Mouse (Mus musculus) macrophage (primary cell): Measurements from ENCODE around the gene Hunk. TPM values are rescaled to one million over a fixed set of nuclear protein-coding genes. Genes with fewer than 3 reads are reported as not detected.

Experiments used
- H3K27ac ChIP-seq: fragments of 350-480 bp; formaldehyde crosslinking; 2 replicates; pipeline ENCODE4 v1.9.0; 2021
- H3K36me3 ChIP-seq: fragments of 350-480 bp; formaldehyde crosslinking; 2 replicates; pipeline ENCODE4 v1.9.0; 2021; ENCODE audit errors: inconsistent target
- H3K4me3 ChIP-seq: fragments of 350-480 bp; formaldehyde crosslinking; 2 replicates; pipeline ENCODE4 v1.9.0; 2021; ENCODE audit errors: inconsistent target
- H3K79me2 ChIP-seq: fragments of 350-480 bp; formaldehyde crosslinking; 2 replicates; pipeline ENCODE4 v1.9.0; 2021; ENCODE audit errors: inconsistent target
- WGBS: methylation state at CpG from one replicate; pipeline ENCODE4 v1.1.7; 2026; ENCODE audit warnings: inconsistent platforms; ENCODE audit not compliant: missing documents; 5-methylcytosine and 5-hydroxymethylcytosine counted together
- polyA plus RNA-seq: library from polyadenylated mRNA; stranded (reverse); fragments of 250-400 nt; gene quantifications from 3 replicates; pipeline ENCODE4 v1.2.4, GENCODE M21; 2018; ENCODE audit warnings: inconsistent platforms
- total RNA-seq, 78 experiments: library from RNA; depleted of rRNA; stranded (reverse); fragments of 250-400 nt; gene quantifications; 1 replicate in 9 of 78; 2 replicates in 24 of 78; 3 replicates in 43 of 78; 4 replicates in 2 of 78; pipeline ENCODE4 v1.2.4; 2018; ENCODE audit warnings: inconsistent platforms in 56 of 78

The Hunk gene
- under 1 TPM in 4 of 26 experiments, not detected in 22; 0.13 to 0.47 (median 0.27) TPM for total RNA-seq (2018; cell fraction: chromatin; rRNA removed)
- total RNA-seq (2018; cell fraction: cytosol; rRNA removed): under 1 TPM in 4 of 26 experiments, not detected in 22; 0.04 to 0.05 (median 0.05) TPM
- under 1 TPM in 2 of 26 experiments, not detected in 24; 0.12 to 0.24 TPM for total RNA-seq (2018; cell fraction: nucleus; rRNA removed)
- not detected in 3 replicates for polyA plus RNA-seq

DNA sequence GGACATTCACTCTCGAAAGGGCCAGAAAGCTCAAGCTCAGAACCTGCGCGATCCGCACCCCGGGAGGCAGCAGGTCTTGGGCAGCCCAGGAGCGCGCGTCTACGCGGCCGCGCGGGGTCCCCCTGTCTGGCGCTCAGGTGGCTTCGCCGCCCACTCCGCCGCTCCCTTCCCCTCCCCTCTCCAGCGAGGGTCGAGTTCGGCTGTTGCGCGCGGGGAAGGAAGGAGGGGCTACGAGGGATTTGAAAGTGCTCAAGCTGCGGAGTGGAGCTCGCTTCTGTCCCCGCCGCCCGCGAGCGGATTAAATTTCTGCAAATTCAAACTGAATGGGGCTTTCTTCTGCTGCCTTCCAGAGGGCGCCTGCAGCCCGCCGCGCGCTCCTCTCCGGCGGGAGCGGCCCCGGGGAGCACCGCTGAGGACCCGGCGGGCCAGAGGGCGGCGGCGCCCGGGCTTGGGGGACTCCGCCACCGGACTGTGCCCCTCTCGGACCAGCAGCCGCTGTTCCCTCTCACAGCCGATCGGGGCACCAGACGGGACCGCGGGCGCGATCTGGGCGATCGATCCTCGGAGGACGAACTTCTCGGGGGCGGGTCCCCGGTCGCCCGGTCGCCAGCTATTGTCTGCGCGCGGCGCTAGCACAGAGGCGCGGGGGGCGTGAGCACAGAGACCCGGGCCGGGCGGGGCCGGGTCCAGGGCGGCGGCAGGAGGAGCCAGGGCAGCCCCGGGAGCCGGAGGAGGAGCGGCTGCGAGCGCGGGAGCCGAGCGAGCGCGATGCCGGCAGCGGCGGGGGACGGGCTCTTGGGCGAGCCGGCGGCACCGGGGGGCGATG is at the start of gene Hunk:
Gene Hunk, plus strand, starts transcription at position 326 of the 826 bp plus-strand sequence.
- H3K27ac ChIP-seq: no peak within 1 kb of the TSS
- WGBS: 1% methylated on average over 71 of the region's 101 CpGs

DNA sequence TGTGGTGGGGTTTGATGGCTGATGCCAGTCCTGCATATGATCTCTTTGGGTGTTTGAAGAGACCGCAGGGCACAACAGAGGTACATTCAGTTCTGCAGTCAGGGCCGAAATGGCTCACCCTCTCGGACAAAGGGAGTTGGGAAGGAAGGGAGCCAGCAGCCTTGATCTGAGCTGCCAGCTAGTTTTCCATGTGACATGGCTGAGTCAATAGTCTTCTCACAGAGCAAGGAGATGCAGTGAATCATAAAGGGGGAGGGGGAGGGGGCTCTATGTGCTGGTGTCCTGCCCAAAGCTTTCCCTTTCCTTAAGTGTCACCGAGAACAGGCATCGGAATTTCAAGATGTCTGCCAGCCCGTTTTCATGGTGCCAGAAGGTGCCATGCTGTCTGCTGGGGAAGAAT is 46.8 kb upstream of the Hunk start:
- WGBS: 84% methylated on average over 6 of the region's 6 CpGs
- H3K79me2 ChIP-seq: no peaks in the 10 kb centered on the region
- no peak overlapping the region for H3K4me3 ChIP-seq
- H3K36me3 ChIP-seq: no peaks in the 10 kb centered on the region
- H3K27ac ChIP-seq: no peak overlapping the region

More for the DNA sequence above, at the start of gene Hunk:
- H3K36me3 ChIP-seq: no peaks in the 10 kb centered on the region
- no peak within 1 kb of the TSS for H3K4me3 ChIP-seq
- no peaks in the 10 kb centered on the region for H3K79me2 ChIP-seq

DNA sequence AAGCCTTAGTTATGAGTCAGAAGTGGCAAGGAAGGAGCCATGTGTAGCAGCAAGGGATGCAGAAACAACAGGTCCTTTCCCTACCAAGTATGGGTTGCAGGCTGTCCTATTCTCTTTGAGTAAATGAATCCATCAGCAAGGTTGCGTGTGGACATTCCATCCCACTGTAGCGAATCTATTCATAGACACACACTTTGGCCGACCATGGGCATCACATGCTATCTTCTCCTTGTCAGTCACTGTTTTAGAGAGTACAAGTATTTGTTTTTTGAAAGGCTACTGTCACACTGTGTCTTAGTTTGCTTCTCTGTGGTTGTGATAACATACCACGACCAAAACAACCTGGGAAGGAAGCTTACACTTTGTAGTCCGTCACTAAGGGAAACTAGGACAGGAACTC is 44.7 kb upstream of the Hunk start:
- H3K4me3 ChIP-seq: no peak overlapping the region
- H3K36me3 ChIP-seq: no peaks in the 10 kb centered on the region
- 83% methylated on average over 5 of the region's 5 CpGs for WGBS
- H3K27ac ChIP-seq: no peak overlapping the region
- no peaks in the 10 kb centered on the region for H3K79me2 ChIP-seq

DNA sequence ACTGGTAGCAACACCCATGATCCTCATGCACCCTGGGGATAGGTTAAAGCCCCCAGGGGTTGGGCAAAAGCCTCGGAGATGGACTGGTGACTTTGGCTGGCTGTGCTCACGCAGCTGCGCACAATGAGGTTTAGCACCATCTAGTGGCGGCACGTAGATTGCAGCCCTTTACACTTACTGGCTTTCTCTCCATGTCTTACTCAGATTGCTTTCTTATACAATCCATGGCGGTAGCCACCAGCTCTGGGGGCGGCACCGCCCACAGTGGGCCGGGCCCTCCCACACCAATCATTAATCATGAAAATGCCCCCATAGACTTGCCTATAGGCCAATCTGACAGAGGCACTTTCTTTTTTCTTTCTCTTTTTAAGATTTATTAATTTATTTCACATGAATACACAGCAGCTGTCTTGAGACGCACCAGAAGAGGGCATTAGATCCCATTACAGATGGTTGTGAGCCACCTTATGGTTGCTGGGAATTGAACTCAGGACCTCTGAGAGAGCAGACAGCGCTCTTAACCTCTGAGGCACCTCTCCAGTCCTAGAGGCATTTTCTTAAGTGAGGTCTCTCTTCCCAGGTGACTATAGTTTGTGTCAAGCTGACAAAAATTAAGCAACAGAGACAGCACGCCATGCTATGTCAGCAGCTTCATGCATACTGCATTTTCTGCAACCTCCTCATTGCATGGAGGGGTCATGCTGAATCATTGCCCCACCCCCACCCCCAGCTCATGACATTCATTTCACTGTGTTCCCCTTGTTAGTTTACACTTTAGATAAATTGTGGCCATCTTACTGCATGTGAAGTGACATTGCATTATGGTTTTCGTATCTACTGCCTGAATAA is 35.9 kb upstream of the Hunk start:
- Histone ChIP-seq H3K79me2 (no peaks in the 10 kb centered on the region), H3K27ac (no peak overlapping the region), H3K4me3 (no peak overlapping the region), H3K36me3 (no peaks in the 10 kb centered on the region)
- WGBS: 34% methylated on average over 10 of the region's 13 CpGs

DNA sequence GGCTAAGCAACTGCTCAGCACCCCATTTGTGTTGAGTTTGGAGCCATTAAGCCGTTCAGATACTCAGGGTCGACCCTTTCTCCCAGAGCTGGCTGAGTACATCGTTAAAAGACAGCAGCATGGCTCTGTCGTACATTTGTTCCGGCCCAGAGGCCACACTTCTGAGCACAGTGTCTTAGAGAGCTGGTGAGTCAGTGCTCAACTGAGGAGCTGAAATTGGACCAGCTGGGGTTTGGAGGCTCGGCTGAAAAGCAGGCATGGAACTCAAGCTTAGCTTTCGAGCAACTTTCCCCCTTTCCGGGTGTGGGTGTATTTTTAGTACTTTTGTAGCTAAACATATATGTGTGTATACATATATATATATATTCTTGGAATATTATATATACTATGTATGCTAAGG is 34.1 kb upstream of the Hunk start:
- no peaks in the 10 kb centered on the region for H3K79me2 ChIP-seq
- no peak overlapping the region for H3K4me3 ChIP-seq
- H3K36me3 ChIP-seq: no peaks in the 10 kb centered on the region
- H3K27ac ChIP-seq: no peak overlapping the region
- 81% methylated on average over 8 of the region's 8 CpGs for WGBS

DNA sequence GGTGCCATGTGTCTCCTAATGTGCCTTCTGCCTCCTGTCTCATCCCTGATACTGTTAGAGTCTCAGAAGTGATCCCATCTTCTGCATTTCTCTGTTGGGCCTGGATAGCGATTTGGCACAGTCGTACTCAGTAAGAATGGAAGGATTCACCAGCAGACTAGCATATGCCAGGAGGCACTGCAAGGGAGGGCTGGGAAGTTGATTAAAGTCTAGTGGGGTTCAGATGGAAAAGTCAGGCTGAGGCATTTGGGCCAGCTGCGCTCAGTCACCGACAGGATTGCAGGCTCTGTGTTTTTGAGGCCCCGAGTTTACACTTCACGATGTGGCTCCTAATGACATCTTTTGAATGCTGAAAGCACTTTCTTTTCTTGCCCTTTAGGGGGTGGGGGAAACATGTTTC is 33.1 kb upstream of the Hunk start:
- Histone ChIP-seq H3K79me2 (no peaks in the 10 kb centered on the region), H3K36me3 (no peaks in the 10 kb centered on the region)
- WGBS: 84% methylated on average over 6 of the region's 6 CpGs

DNA sequence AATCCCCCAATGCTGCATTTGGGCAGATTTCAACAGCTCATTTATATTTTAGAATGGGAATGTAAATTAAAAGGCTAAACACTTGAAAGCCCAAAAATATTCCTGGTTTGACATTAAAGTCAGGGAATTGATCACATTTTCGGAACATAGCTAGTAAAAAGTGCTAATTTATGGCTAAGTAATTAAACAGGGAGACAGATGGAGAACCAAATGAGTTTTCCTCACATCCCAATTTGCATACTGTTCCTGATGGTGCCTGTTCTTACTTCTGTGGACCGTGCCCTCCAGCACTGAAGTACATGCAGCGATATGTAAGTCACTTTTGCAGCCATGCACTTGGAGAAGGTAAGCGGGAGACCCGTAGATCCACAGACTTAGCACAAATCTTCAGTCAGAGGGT is 32.7 kb upstream of the Hunk start:
- 90% methylated on average over 5 of the region's 5 CpGs for WGBS
- Histone ChIP-seq H3K79me2 (no peaks in the 10 kb centered on the region), H3K27ac (no peak overlapping the region), H3K36me3 (no peaks in the 10 kb centered on the region), H3K4me3 (no peak overlapping the region)

More for the DNA sequence above, 33.1 kb upstream of the Hunk start:
- Histone ChIP-seq H3K4me3 (no peak overlapping the region), H3K27ac (no peak overlapping the region)

DNA sequence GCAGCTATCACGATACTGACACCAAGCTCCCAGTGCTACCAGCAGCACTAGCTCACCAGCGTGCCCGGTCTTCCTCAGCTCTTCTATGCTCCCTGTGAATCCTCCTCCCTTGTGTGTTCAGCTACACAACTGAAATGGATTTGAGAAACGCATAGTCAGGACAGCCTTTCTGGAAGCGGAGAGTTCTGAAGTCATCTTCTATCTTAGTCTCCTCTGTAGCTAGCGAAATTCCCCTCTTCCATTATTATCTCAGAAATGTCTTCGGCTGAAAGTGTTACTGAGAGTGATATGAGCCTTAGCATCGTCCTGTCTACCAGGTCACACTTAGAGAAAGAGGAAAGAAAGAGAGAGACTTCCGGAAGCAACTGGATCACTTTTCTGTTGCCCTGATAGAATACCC is 26.5 kb upstream of the Hunk start:
- Histone ChIP-seq H3K36me3 (no peaks in the 10 kb centered on the region), H3K79me2 (no peaks in the 10 kb centered on the region), H3K27ac (no peak overlapping the region), H3K4me3 (no peak overlapping the region)
- 78% methylated on average over 9 of the region's 9 CpGs for WGBS

DNA sequence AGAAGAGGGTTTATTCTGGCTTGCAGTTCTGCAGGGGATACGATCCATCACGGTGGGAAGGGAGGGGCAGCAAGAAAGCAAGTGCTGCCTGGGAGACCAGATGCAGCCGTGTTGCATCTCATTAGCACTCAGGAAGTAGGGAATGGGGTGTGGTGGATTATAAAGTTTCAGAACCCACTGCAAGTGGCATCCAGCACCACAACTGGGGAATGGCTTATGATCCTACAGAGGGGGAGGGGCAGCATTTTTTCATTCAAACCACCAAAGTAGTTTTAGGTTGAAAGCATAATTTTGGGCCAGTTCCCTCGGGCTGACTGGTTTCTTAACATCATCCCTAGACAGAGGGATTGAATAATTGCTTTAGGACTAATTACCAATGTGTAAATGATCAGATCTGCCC is 26.1 kb upstream of the Hunk start:
- Histone ChIP-seq H3K79me2 (no peaks in the 10 kb centered on the region), H3K27ac (no peak overlapping the region), H3K36me3 (no peaks in the 10 kb centered on the region), H3K4me3 (no peak overlapping the region)
- WGBS: 31% methylated on average over 4 of the region's 4 CpGs

DNA sequence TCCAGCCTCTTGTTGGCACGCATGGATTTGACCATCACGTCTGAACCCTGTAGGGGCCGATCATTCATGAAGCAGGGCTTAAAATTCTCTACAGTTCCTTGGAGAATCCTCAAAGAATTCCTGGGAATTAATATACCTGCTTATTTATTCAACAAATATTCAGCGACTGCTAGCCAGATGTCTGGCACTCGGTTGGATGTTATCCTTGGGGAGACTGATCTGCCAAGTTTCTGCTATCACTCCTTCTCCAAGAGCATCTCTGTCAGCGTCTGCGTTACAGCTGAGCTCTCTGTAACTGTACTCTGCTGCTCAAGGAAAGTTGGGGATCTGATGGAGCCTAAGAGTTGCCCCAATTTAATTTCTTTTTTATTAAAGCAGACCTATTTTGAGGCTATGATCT is 25.5 kb upstream of the Hunk start:
- H3K27ac ChIP-seq: no peak overlapping the region
- H3K4me3 ChIP-seq: no peak overlapping the region
- 80% methylated on average over 7 of the region's 7 CpGs for WGBS
- H3K36me3 ChIP-seq: no peaks in the 10 kb centered on the region
- H3K79me2 ChIP-seq: no peaks in the 10 kb centered on the region

DNA sequence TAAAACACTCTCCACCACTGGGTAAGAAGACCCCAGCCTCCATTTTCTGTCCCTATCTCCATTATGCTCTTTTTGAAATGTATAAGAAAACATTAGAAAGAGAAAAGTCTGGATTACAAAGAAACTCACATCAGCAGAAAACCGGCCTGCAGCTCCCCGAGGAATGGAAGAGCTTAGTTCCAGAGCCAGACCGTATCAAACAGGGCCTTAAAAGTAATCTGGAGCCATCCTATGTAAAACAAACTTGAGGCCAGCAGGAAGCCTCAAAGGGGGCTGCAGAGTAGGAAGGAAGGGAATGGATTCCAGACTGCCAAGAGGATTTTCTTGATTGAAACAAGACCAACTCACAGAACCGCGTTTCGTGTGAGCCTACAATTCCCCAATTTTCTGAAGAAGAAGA is 22.9 kb upstream of the Hunk start:
- WGBS: 86% methylated on average over 6 of the region's 6 CpGs
- H3K4me3 ChIP-seq: no peak overlapping the region
- H3K36me3 ChIP-seq: no peaks in the 10 kb centered on the region
- no peak overlapping the region for H3K27ac ChIP-seq
- no peaks in the 10 kb centered on the region for H3K79me2 ChIP-seq

DNA sequence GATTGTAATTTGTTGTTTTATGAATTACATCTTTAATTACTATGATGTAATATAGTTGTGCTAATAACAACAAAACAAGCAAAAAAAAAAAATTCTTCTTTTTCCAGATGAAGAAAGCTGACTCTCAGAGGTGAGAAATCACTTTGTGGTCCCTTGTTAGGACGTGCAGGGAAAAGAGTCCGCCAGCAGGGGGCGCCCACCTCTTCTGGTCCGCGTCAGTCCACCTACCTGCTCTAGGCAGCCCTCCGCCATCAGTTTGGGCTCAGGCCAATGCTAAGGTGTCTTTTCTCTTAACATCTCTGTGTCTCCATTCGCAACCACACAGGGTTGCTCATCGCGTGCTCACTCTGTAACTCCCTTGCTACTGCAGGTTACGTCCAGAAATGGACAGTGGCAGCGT is 5.9 kb upstream of the Hunk start:
- Histone ChIP-seq H3K36me3 (no peaks in the 10 kb centered on the region), H3K27ac (no peak overlapping the region), H3K79me2 (no peaks in the 10 kb centered on the region), H3K4me3 (no peak overlapping the region)
- WGBS: 17% methylated on average over 11 of the region's 11 CpGs

DNA sequence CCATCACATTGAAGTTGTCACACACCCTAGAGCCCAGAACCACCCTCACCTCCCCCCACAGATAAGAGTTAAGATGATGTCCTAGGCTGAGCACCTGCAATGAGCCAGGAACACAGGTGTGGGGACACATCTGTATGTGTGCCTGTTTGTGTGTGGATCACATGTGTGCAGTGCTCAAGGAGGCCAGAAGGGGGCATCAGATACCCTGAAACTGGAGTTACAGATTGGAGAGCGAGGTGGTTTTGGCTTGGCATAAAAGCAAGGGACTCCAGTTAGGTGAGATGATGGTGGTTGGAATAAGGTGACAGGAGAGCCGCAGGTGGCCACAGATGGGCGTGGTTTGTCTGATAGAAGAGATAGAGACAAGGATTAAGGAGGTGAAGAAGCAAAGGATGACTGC is 4.2 kb upstream of the Hunk start:
- Histone ChIP-seq H3K27ac (no peak overlapping the region), H3K4me3 (no peak overlapping the region), H3K36me3 (no peaks in the 10 kb centered on the region), H3K79me2 (no peaks in the 10 kb centered on the region)
- 97% methylated on average over 3 of the region's 3 CpGs for WGBS

DNA sequence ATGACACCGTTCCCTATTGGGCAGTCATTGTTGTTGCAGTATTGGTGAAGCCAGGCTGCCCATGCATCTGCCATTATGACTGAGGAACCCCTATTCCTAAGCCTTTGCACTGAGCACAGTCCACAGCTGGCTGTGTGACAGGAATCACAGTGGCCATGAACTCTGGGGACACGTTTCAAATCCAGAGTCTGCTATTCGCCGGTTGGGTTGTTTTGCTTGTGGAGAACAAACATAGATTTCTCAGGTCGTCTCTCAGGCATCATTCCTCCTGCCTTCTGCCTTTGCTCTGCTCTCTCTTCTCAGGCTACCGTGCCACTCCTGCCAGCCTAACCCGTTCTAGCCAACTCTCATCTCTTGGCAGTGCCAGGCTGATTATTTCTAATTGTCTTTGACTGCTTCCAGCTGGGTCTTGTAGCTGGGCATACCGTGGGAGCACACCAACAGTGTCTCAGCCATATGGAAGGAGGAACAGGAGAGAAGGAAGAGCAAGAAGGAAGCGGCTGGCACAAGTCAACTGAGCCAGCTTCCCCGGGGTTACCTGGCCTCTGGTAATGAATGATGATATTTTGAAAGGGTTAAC is 3.0 kb upstream of the Hunk start:
- no peaks in the 10 kb centered on the region for H3K36me3 ChIP-seq
- no peak overlapping the region for H3K27ac ChIP-seq
- no peak overlapping the region for H3K4me3 ChIP-seq
- no peaks in the 10 kb centered on the region for H3K79me2 ChIP-seq
- 86% methylated on average over 10 of the region's 10 CpGs for WGBS
